Mouse (Mus musculus) testis, adult 2 months (tissue): ENCODE measurements around the gene Spocd1.

Experiments used
- CTCF ChIP-seq: fragments of 200-500 bp; IDR thresholded peaks from 2 replicates; pipeline ENCODE4 v1.5.1; 2012; ENCODE audit warnings: low read depth, mild to moderate bottlenecking, inconsistent platforms, low read length, moderate library complexity; ENCODE audit not compliant: control insufficient read depth, insufficient read depth, insufficient replicate concordance
- POLR2A ChIP-seq: fragments of 200-500 bp; IDR thresholded peaks from 2 replicates; pipeline ENCODE4 v1.6.1; 2012; ENCODE audit warnings: low read depth, mild to moderate bottlenecking, inconsistent platforms, low read length, moderate library complexity; ENCODE audit not compliant: control insufficient read depth

DNA sequence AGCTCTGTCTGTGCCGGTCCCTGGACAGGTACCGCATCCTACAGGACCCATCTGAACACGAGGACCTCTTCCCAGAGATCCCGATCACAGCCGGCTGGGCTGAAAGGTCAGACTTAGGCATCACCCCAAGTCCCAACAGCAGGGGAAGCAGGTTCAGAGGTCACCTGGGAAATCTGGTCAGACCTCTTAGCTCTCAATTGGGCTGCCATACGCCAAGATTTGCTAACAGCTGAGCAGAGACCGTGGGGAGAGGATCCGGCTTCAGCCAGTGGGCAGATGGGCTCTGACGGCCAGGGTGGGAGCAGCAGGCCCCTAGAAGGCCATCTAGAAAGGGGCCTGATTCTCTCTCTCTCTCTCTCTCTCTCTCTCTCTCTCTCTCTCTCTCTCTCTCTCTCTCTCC is 45.2 kb downstream of the Spocd1 start:
- TF ChIP-seq CTCF (no peak), POLR2A (no peak)
